Mouse (Mus musculus) hindbrain, postnatal 0 days (tissue): Measurements from ENCODE around the gene Kcnj5. TPM values are rescaled to one million over a fixed set of nuclear protein-coding genes. Genes with fewer than 3 reads are reported as not detected.

Experiments used
- ATAC-seq: fragments of 200-750 bp; cut with Nextera tagmentation; 2 replicates; pipeline ENCODE4 v1.8.0; 2017; ENCODE audit warnings: mild to moderate bottlenecking, moderate TSS enrichment, moderate library complexity
- DNase-seq: peaks from one replicate; pipeline ENCODE4 v3.0.0-alpha.2; 2015; ENCODE audit warnings: low spot score
- H3K27ac ChIP-seq: fragments of 300-500 bp; sonication (generic); 2 replicates; pipeline ENCODE4 v1.5.1; 2014; ENCODE audit warnings: mild to moderate bottlenecking
- H3K27me3 ChIP-seq: fragments of 300-500 bp; sonication (generic); 2 replicates; pipeline ENCODE4 v1.6.1; 2014; ENCODE audit warnings: low read length, mixed read lengths; ENCODE audit not compliant: insufficient read depth
- H3K36me3 ChIP-seq: fragments of 300-500 bp; sonication (generic); 2 replicates; pipeline ENCODE4 v1.6.1; 2014; ENCODE audit warnings: low read length, mixed read lengths; ENCODE audit not compliant: insufficient read depth
- H3K4me1 ChIP-seq: fragments of 300-500 bp; sonication (generic); 2 replicates; pipeline ENCODE4 v1.6.1; 2014; ENCODE audit warnings: antibody characterized with exemption, low read length, mixed read lengths; ENCODE audit not compliant: insufficient read depth
- H3K4me2 ChIP-seq: fragments of 300-500 bp; sonication (generic); 2 replicates; pipeline ENCODE4 v1.6.1; 2014; ENCODE audit warnings: low read depth, mild to moderate bottlenecking, low read length, moderate library complexity, mixed read lengths
- H3K4me3 ChIP-seq: fragments of 300-500 bp; sonication (generic); 2 replicates; pipeline ENCODE4 v1.5.1; 2014; ENCODE audit warnings: low read length
- H3K9ac ChIP-seq: fragments of 300-500 bp; sonication (generic); replicated peaks from 2 replicates; pipeline ENCODE4 v1.6.1; 2014; ENCODE audit warnings: mild to moderate bottlenecking, low read length, moderate library complexity, mixed read lengths
- H3K9me3 ChIP-seq: fragments of 300-500 bp; sonication (generic); 2 replicates; pipeline ENCODE4 v1.6.1; 2016; ENCODE audit warnings: low read length, mixed read lengths
- CTCF ChIP-seq: IDR thresholded peaks from 2 replicates; pipeline ENCODE4 v1.5.1; 2016; ENCODE audit warnings: antibody characterized with exemption, control low read depth, low read depth
- WGBS: fragments of 180-500 bp; shearing (Covaris S2); extraction: QIAGEN DNeasy Blood & Tissue Kit; methylation state at CpG from one replicate; pipeline ENCODE4 v1.1.7; 2014; 5-methylcytosine and 5-hydroxymethylcytosine counted together
- polyA plus RNA-seq: library from polyadenylated mRNA; unstranded; fragments of >200 nt; fragmentation: Nextera tagmentation; extraction: Ambion mirVana; gene quantifications from 2 replicates; pipeline ENCODE4 v1.2.1, GENCODE M21; 2015
- total RNA-seq: library from RNA; depleted of rRNA; stranded (reverse); fragments of >200 nt; gene quantifications from 2 replicates; pipeline ENCODE4 v1.2.3, GENCODE M21; 2014

Gene Kcnj5
- total and polyA plus RNA-seq, 2 experiments from 2014 or later: 0.58 to 1.5 TPM

DNA sequence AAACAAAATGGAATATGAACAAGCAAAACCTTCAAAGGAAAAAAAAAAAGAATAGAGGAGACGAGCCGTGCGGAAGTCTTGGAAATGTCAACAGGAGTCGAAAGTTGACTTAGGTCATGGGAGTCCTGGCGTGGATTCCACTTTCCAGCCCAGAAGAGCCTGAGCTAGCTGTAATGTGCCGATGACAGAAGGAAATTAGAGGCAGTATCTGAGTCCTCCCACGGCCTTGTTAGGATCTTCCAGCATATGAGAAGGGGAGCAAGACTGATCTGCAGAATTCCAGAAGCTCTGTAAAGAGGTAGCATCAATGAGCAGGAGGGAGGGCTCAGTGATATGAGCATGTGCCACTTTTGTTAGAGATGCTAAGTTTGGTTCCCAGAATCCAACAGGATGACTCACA lies 31.9 kb upstream of the Kcnj5 start:
- Histone ChIP-seq H3K9ac (no peak overlapping the region), H3K27ac (no peak overlapping the region), H3K4me1 (no peaks in the 10 kb centered on the region), H3K9me3 (no peaks in the 10 kb centered on the region), H3K4me3 (no peak overlapping the region), H3K27me3 (no peaks in the 10 kb centered on the region), H3K36me3 (no peaks in the 10 kb centered on the region), H3K4me2 (no peak overlapping the region)
- TF ChIP-seq CTCF: no peak
- DNase-seq: no peak
- WGBS: 82% methylated on average over 7 of the region's 7 CpGs
- no peak for ATAC-seq

DNA sequence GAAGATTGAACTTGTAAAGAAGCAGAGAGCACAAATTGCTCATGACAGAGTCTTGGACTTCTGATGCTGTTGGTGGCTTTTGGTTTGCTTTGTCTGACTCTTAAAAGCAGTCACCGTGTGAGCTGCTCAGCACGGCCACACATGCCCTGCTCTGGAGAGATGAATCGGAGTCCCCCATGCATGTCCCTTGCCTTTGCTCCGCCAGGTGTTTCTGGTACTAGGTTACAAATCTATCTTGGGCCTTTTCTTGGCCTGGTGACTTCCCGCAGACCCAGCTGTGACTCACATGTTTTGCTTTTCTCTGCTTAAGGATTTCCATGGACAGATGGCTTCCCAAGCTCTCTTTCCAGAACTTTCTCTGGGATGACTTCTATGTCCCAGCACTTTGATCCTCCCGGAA lies 29.5 kb upstream of the Kcnj5 start:
- 94% methylated on average over 6 of the region's 6 CpGs for WGBS
- no peaks in the 10 kb centered on the region for H3K9me3 ChIP-seq

DNA sequence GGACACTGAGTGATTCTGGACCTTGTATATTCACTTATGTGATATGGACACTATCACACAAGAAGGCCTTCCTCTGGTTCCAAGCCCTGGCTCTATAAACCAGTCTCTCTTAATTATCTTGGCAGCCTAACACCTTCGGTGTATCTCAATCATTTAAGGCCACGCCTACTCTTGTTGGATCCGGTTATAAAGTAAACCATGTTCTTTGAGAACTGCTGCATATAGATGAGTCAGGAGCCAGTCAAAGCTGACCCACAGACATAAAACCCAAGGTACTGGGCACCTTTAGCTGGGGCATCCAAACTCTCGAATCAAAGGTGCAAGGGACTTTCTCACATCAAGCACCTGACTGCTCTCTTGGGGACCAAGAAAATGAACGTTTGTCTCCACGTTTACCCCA lies 28.1 kb upstream of the Kcnj5 start, which contains the start of gene Kcnj1:
Gene Kcnj1 (plus strand): TSS at position 292 of the 400 bp plus-strand sequence.
- Histone ChIP-seq H3K36me3 (no peaks in the 10 kb centered on the region), H3K9me3 (no peaks in the 10 kb centered on the region), H3K27me3 (no peaks in the 10 kb centered on the region), H3K9ac (no peak within 1 kb of the TSS), H3K27ac (no peak within 1 kb of the TSS), H3K4me2 (no peak within 1 kb of the TSS), H3K4me3 (no peak within 1 kb of the TSS), H3K4me1 (no peaks in the 10 kb centered on the region)
- no peak for DNase-seq
- 94% methylated on average over 6 of the region's 6 CpGs for WGBS
- TF ChIP-seq CTCF: no peak
- ATAC-seq: no peak

More for the DNA sequence above, 29.5 kb upstream of the Kcnj5 start:
- DNase-seq (no peak), ATAC-seq (no peak)
- Histone ChIP-seq H3K4me3 (no peak overlapping the region), H3K27me3 (no peaks in the 10 kb centered on the region), H3K4me2 (no peak overlapping the region), H3K9ac (no peak overlapping the region), H3K27ac (no peak overlapping the region), H3K4me1 (no peaks in the 10 kb centered on the region), H3K36me3 (no peaks in the 10 kb centered on the region)
- TF ChIP-seq CTCF: no peak

- no peak for TF ChIP-seq CTCF
- no peak for DNase-seq
- 34% methylated on average over 6 of the region's 6 CpGs for WGBS
Measured at GRCm38 (mm10) chr9:32369388-32369787, 25.2 kb upstream of the Kcnj5 start.

DNA sequence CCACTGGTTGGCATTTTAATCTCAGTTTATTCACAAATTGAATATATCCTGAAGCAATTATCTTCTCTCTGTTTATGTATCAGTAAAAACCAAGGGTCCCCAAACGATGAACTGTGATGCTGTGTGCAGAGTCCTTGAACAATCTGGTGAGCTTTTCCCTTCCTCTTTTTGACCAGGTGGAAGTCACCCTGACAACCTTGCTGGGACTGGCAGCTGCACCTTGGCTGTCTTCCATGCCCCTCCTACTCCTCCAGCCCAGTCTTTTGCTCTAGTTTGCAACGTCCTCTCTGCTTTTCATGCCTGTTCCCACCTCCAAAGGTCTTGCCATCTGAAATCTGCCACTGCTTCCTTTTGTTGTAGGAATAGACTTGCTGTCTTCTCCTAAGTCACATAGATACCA lies 24.7 kb upstream of the Kcnj5 start:
- H3K9me3 ChIP-seq: no peaks in the 10 kb centered on the region
- no peak overlapping the region for H3K4me2 ChIP-seq
- H3K36me3 ChIP-seq: no peaks in the 10 kb centered on the region
- WGBS: 23% methylated on average over 2 of the region's 2 CpGs
- no peak overlapping the region for H3K27ac ChIP-seq
- no peaks in the 10 kb centered on the region for H3K4me1 ChIP-seq
- H3K27me3 ChIP-seq: no peaks in the 10 kb centered on the region
- TF ChIP-seq CTCF: no peak
- H3K4me3 ChIP-seq: no peak overlapping the region
- ATAC-seq (no peak), DNase-seq (no peak)
- H3K9ac ChIP-seq: no peak overlapping the region

More at GRCm38 (mm10) chr9:32369388-32369787, 25.2 kb upstream of the Kcnj5 start:
- Histone ChIP-seq H3K9me3 (no peaks in the 10 kb centered on the region), H3K4me3 (no peak overlapping the region), H3K4me1 (no peaks in the 10 kb centered on the region), H3K36me3 (no peaks in the 10 kb centered on the region), H3K4me2 (no peak overlapping the region), H3K9ac (no peak overlapping the region), H3K27me3 (no peaks in the 10 kb centered on the region), H3K27ac (no peak overlapping the region)
- ATAC-seq: 0 out of 2 replicates have a peak, but pooled peaks have one; percentile 24

DNA sequence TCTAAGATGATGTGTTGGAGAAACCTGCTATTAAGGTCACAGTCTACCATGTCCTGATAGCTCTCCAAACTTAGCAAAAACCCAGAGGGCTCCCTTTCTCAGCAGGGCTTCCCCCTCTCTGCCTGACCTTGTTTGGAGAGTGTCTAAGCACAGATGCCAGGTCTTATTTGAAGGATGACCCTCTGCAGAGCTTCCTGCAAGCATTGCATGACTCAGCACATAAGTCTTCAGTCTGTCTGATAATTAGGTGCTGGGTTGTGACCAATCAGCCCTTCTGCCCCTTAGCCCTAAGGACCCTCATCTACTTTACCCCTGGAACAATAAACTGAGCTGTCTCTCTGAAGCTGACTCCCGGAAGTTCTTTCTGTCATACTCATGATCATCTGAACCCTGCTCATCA lies 16.6 kb upstream of the Kcnj5 start:
- H3K9me3 ChIP-seq: no peaks in the 10 kb centered on the region
- no peaks in the 10 kb centered on the region for H3K36me3 ChIP-seq
- H3K9ac ChIP-seq: no peak overlapping the region
- H3K27me3 ChIP-seq: no peaks in the 10 kb centered on the region
- no peak overlapping the region for H3K4me3 ChIP-seq
- DNase-seq (no peak), ATAC-seq (no peak)
- no peak overlapping the region for H3K4me2 ChIP-seq
- H3K27ac ChIP-seq: no peak overlapping the region
- 92% methylated on average over 1 of the region's 1 CpGs for WGBS
- no peak for TF ChIP-seq CTCF
- H3K4me1 ChIP-seq: no peaks in the 10 kb centered on the region

GRCm38 (mm10) chr9:32350332-32350731 lies 6.2 kb upstream of the Kcnj5 start:
- TF ChIP-seq CTCF: peak; percentile 90
- Histone ChIP-seq H3K36me3 (no peaks in the 10 kb centered on the region), H3K4me1 (no peaks in the 10 kb centered on the region; the same call in 1 of the 2 replicates), H3K27ac (no peak overlapping the region), H3K9ac (no peak overlapping the region), H3K4me2 (no peak overlapping the region), H3K27me3 (peaks cover 8% of the 10 kb centered on the region; the same call in 1 of the 2 replicates), H3K4me3 (no peak overlapping the region), H3K9me3 (no peaks in the 10 kb centered on the region)
- peak; percentile 90 for DNase-seq
- no peak for ATAC-seq
- 4% methylated on average over 6 of the region's 6 CpGs for WGBS
